Comparison of ENCODE assay signal across 13 mouse cellular contexts in the genomic region with DNA sequence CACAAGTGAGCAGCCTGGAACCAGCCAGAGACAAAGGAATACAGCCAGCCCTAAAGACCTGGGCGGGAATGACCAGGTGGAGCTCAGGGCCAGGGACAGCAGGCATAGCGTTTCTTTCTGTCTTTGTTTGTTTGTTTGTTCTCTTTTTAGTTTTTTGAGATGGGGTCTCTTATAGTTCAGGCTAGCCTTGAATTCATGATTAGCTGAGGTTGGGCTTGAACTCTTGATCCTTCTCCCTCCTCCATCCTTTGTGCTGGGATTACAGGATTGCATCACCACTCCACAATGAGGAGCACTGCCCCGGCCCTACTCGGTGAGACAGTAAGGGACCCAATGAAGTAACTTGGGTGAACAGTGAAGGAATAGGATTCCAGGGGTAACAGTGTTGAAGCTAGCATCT. TPM values are rescaled to one million over a fixed set of nuclear protein-coding genes. Genes with fewer than 3 reads are reported as not detected.
DNase-seq lines count a peak whose midpoint lies in the region; ATAC-seq and TF ChIP-seq lines count a peak whose summit lies in the region.
"Had no signal": no experiment of that assay in that cellular context is flagged by ENCODE, and none has a peak within 500 bp of the region (broad histone marks: within the 10 kb centered on the region; RNA-seq: fewer than 3 reads in every experiment).

No protein-coding gene starts in this region.

- 0 out of 2 replicates have a peak overlapping the region, but pooled peaks have one; percentile 79 for H3K4me2 ChIP-seq in heart, embryonic 12.5 days
- H3K4me2 ChIP-seq in CH12.LX (ENCODE audit: insufficient read depth, low read depth, poor library complexity, severe bottlenecking): no peak overlapping the region
- peak overlapping the region; percentile 49 for H3K4me2 ChIP-seq in forebrain, postnatal 0 days (ENCODE audit: low read depth)
- peak overlapping the region; percentile 94 for H3K4me2 ChIP-seq in midbrain, embryonic 14.5 days (ENCODE audit: low read length)

- DNase-seq in heart, adult 9 months (ENCODE audit: low spot score in 2 of 2): no peak
- no peak for DNase-seq in CH12.LX (ENCODE audit: extremely low read depth)
- DNase-seq in forebrain, postnatal 0 days: no peak
- no peak for DNase-seq in midbrain, embryonic 14.5 days
- no peak for DNase-seq in layer of hippocampus, adult 11-12 months (ENCODE audit: low spot score)

- no peaks in the 10 kb centered on the region for H3K79me2 ChIP-seq in CH12.LX (replicated peaks; ENCODE audit: control insufficient read depth, extremely low read depth, insufficient read depth, poor library complexity, severe bottlenecking)

- no peak for TF ChIP-seq RAD21 in CH12.LX (IDR thresholded peaks at IDR 0.05; ENCODE audit: low read depth, low read length)

- no peak for TF ChIP-seq EP300 in CH12.LX (IDR thresholded peaks at IDR 0.05; ENCODE audit: low read length)

- ATAC-seq in heart, embryonic 12.5 days (ENCODE audit: insufficient number of reproducible peaks, low FRiP score): no peak
- no peak for ATAC-seq in forebrain, postnatal 0 days
- ATAC-seq in midbrain, embryonic 14.5 days (ENCODE audit: low FRiP score, low TSS enrichment): peak; percentile 12
- ATAC-seq in megakaryocyte progenitor cell, adult 5-6 weeks (replicated peaks; ENCODE audit: poor library complexity): no peak
- ATAC-seq in inflammation-experienced regulatory T-cells, adult 6 months: no peak

- dilution Hi-C loops in CH12.LX (cut with MboI; ENCODE audit: extremely low pct_ligation_motif_present, extremely low pct_unique_long_range_greater_than_20kb, low sequenced_read_pairs): no loop called here

- TF ChIP-seq CTCF in CH12.LX (conservative IDR thresholded peaks at IDR 0.05 in 1 of 2, IDR thresholded peaks at IDR 0.05 in 1 of 2; ENCODE audit: low read depth in 2 of 2, low read length in 2 of 2): no peak
- no peak for TF ChIP-seq CTCF in forebrain, postnatal 0 days (IDR thresholded peaks at IDR 0.05; ENCODE audit: low read depth)

- H3K27me3 ChIP-seq in heart, embryonic 12.5 days (replicated peaks): peaks cover 67% of the 10 kb centered on the region
- H3K27me3 ChIP-seq in CH12.LX (replicated peaks): peaks cover 30% of the 10 kb centered on the region
- 0 out of 2 replicates have a peak, but pooled peaks cover 3% of the 10 kb centered on the region for H3K27me3 ChIP-seq in forebrain, postnatal 0 days (ENCODE audit: insufficient read depth, low read length)
- H3K27me3 ChIP-seq in midbrain, embryonic 14.5 days (ENCODE audit: control insufficient read depth, insufficient read depth, low read length): peaks cover 9% of the 10 kb centered on the region

- H3K27ac ChIP-seq in heart, embryonic 12.5 days (ENCODE audit: poor library complexity, severe bottlenecking): no peak overlapping the region
- H3K27ac ChIP-seq in CH12.LX (ENCODE audit: insufficient read depth, low read depth): no peak overlapping the region
- peak overlapping the region; percentile 95 for H3K27ac ChIP-seq in forebrain, postnatal 0 days (ENCODE audit: low read depth, low read length)
- H3K27ac ChIP-seq in midbrain, embryonic 14.5 days (replicated peaks; ENCODE audit: low read depth, low read length): peak overlapping the region; percentile 95
- H3K27ac ChIP-seq: embryonic facial prominence, embryonic 13.5 days had no signal

- H3K4me1 ChIP-seq in heart, embryonic 12.5 days (replicated peaks): peaks cover 21% of the 10 kb centered on the region
- peaks cover 3 to 21% of the 10 kb centered on the region in 2 experiments; a peak in 3 of 4 replicates for H3K4me1 ChIP-seq in CH12.LX (ENCODE audit: control insufficient read depth in 1 of 2, insufficient read depth in 2 of 2)
- H3K4me1 ChIP-seq in forebrain, postnatal 0 days (ENCODE audit: insufficient read depth): peaks cover 31% of the 10 kb centered on the region
- H3K4me1 ChIP-seq in midbrain, embryonic 14.5 days (ENCODE audit: control insufficient read depth, insufficient read depth, low read length): peaks cover 53% of the 10 kb centered on the region

- H3K4me3 ChIP-seq in heart, embryonic 12.5 days: no peak overlapping the region
- no peak overlapping the region for H3K4me3 ChIP-seq in CH12.LX (replicated peaks in 1 of 3; ENCODE audit: low read depth in 2 of 3, low read length in 2 of 3, poor library complexity in 1 of 3)
- H3K4me3 ChIP-seq in forebrain, postnatal 0 days (ENCODE audit: low read depth, low read length): no peak overlapping the region
- peak overlapping the region; percentile 35 for H3K4me3 ChIP-seq in midbrain, embryonic 14.5 days (replicated peaks; ENCODE audit: low read depth, low read length)

- H3K36me3 ChIP-seq in heart, embryonic 12.5 days: no peaks in the 10 kb centered on the region
- H3K36me3 ChIP-seq in CH12.LX (replicated peaks in 1 of 2; ENCODE audit: control insufficient read depth in 1 of 2, insufficient read depth in 1 of 2, low read length in 1 of 2): peaks cover 0 to 4% of the 10 kb centered on the region in 2 experiments
- H3K36me3 ChIP-seq in forebrain, postnatal 0 days (ENCODE audit: insufficient read depth): no peaks in the 10 kb centered on the region
- H3K36me3 ChIP-seq in midbrain, embryonic 14.5 days (ENCODE audit: control insufficient read depth, insufficient read depth, low read length): no peaks in the 10 kb centered on the region
- H3K36me3 ChIP-seq: embryonic facial prominence, embryonic 13.5 days had no signal

- WGBS in heart, embryonic 12.5 days: 50% methylated on average over 4 of the region's 4 CpGs
- 23% methylated on average over 4 of the region's 4 CpGs for WGBS in forebrain, postnatal 0 days
- 10% methylated on average over 4 of the region's 4 CpGs for WGBS in midbrain, embryonic 14.5 days

- H3K9ac ChIP-seq in heart, embryonic 12.5 days: no peak overlapping the region
- H3K9ac ChIP-seq in CH12.LX (ENCODE audit: insufficient read depth, low read depth): no peak overlapping the region
- peak overlapping the region; percentile 41; the same call in 1 of the 2 replicates for H3K9ac ChIP-seq in forebrain, postnatal 0 days
- peak overlapping the region; percentile 41; the same call in 1 of the 2 replicates for H3K9ac ChIP-seq in midbrain, embryonic 14.5 days (replicated peaks; ENCODE audit: low read length)

- H3K9me3 ChIP-seq in heart, embryonic 12.5 days (replicated peaks): no peaks in the 10 kb centered on the region
- peaks cover 11% of the 10 kb centered on the region for H3K9me3 ChIP-seq in CH12.LX (replicated peaks; ENCODE audit: low read length)
- H3K9me3 ChIP-seq in forebrain, postnatal 0 days (ENCODE audit: low read length): no peaks in the 10 kb centered on the region
- H3K9me3 ChIP-seq in midbrain, embryonic 14.5 days (ENCODE audit: control insufficient read depth, low read length): no peaks in the 10 kb centered on the region
- H3K9me3 ChIP-seq: embryonic facial prominence, embryonic 13.5 days had no signal

- in situ Hi-C loops in CH12.LX (cut with MboI; ENCODE audit: low pct_ligation_motif_present, low pct_unique_long_range_greater_than_20kb, low sequenced_read_pairs): loop anchor here (5.0 kb wide), 1 partner anchor 42 kb away; no protein-coding TSS in a partner anchor

- no peak for TF ChIP-seq POLR2A in CH12.LX (IDR thresholded peaks at IDR 0.05; ENCODE audit: low read depth, low read length)

RNA-seq across cellular contexts. Expression of a gene that starts 1.1 kb away (rescaled TPM):
- polyA plus RNA-seq in heart, embryonic 12.5 days (2016; fragmentation: Nextera tagmentation; extraction: Ambion mirVana): 0.18 TPM in 1 of 2 replicates, not detected in the other
- not detected in 2 replicates for total RNA-seq in CH12.LX (2012; rRNA removed)
- total RNA-seq in CH12.LX (2014; rRNA removed): not detected in 2 replicates
- polyA plus RNA-seq in CH12.LX (2012; ENCODE audit: insufficient read length, low read depth): not detected in 2 replicates
- 28.2 and 29.1 TPM in 2 replicates for total RNA-seq in forebrain, postnatal 0 days (2014; rRNA removed)
- polyA plus RNA-seq in forebrain, postnatal 0 days (2015; fragmentation: Nextera tagmentation; extraction: Ambion mirVana): 12.0 and 20.1 TPM in 2 replicates
- 18.6 and 21.6 TPM in 2 replicates for polyA plus RNA-seq in midbrain, embryonic 14.5 days (2014; fragmentation: Nextera tagmentation; extraction: Ambion mirVana)
- total RNA-seq in megakaryocyte progenitor cell, adult 5-6 weeks (2015): not detected in 2 replicates
- total RNA-seq in megakaryocyte progenitor cell, adult 5-6 weeks (2017): not detected in 2 replicates
- polyA plus RNA-seq in inflammation-experienced regulatory T-cells, adult 6 months (2017; shearing (Covaris generic)): not detected
- total RNA-seq: gastrocnemius, adult 8-10 months had no signal

RNA-seq across cellular contexts. Expression of a gene that starts 4.0 kb away (rescaled TPM):
- not detected in 2 replicates for polyA plus RNA-seq in heart, embryonic 12.5 days (2016; fragmentation: Nextera tagmentation; extraction: Ambion mirVana)
- total RNA-seq in CH12.LX (2012; rRNA removed) (not detected in 2 replicates), CH12.LX (2014; rRNA removed) (not detected in 2 replicates)
- polyA plus RNA-seq in CH12.LX (2012; ENCODE audit: insufficient read length, low read depth): not detected in 2 replicates
- not detected in 2 replicates for total RNA-seq in forebrain, postnatal 0 days (2014; rRNA removed)
- polyA plus RNA-seq in forebrain, postnatal 0 days (2015; fragmentation: Nextera tagmentation; extraction: Ambion mirVana): not detected in 2 replicates
- polyA plus RNA-seq in midbrain, embryonic 14.5 days (2014; fragmentation: Nextera tagmentation; extraction: Ambion mirVana): not detected in 2 replicates
- total RNA-seq in megakaryocyte progenitor cell, adult 5-6 weeks (2015): not detected in 2 replicates
- total RNA-seq in megakaryocyte progenitor cell, adult 5-6 weeks (2017): not detected in 2 replicates
- not detected for polyA plus RNA-seq in inflammation-experienced regulatory T-cells, adult 6 months (2017; shearing (Covaris generic))
- total RNA-seq: adrenal gland, postnatal 10 days; gastrocnemius, adult 8-10 months; heart, postnatal 14 days had no signal
- polyA plus RNA-seq: embryonic facial prominence, embryonic 13.5 days; liver, embryonic 11.5 days had no signal

RNA-seq across cellular contexts. Expression of a gene that starts 29.5 kb away (rescaled TPM):
- 0.32 TPM in 1 of 2 replicates, not detected in the other for polyA plus RNA-seq in heart, embryonic 12.5 days (2016; fragmentation: Nextera tagmentation; extraction: Ambion mirVana)
- total RNA-seq in CH12.LX (2012; rRNA removed) (5.8 and 8.2 TPM in 2 replicates), CH12.LX (2014; rRNA removed) (0.66 and 1.9 TPM in 2 replicates)
- 0.68 and 1.4 TPM in 2 replicates for polyA plus RNA-seq in CH12.LX (2012; ENCODE audit: insufficient read length, low read depth)
- 3.2 TPM in 2 replicates for total RNA-seq in forebrain, postnatal 0 days (2014; rRNA removed)
- 0.57 and 0.79 TPM in 2 replicates for polyA plus RNA-seq in forebrain, postnatal 0 days (2015; fragmentation: Nextera tagmentation; extraction: Ambion mirVana)
- polyA plus RNA-seq in midbrain, embryonic 14.5 days (2014; fragmentation: Nextera tagmentation; extraction: Ambion mirVana): 0.88 and 0.96 TPM in 2 replicates
- total RNA-seq in megakaryocyte progenitor cell, adult 5-6 weeks (2015): not detected in 2 replicates
- not detected in 2 replicates for total RNA-seq in megakaryocyte progenitor cell, adult 5-6 weeks (2017)
- under 1 TPM in 1 of 3 experiments, not detected in 2; 0.33 TPM for polyA plus RNA-seq in inflammation-experienced regulatory T-cells, adult 6 months (2017; shearing (Covaris generic))
- polyA plus RNA-seq: liver, embryonic 11.5 days had no signal

RNA-seq across cellular contexts. Expression of a gene that starts 56.3 kb away (rescaled TPM):
- 26.6 and 26.7 TPM in 2 replicates for polyA plus RNA-seq in heart, embryonic 12.5 days (2016; fragmentation: Nextera tagmentation; extraction: Ambion mirVana)
- not detected in 2 replicates for total RNA-seq in CH12.LX (2012; rRNA removed)
- total RNA-seq in CH12.LX (2014; rRNA removed): not detected in 2 replicates
- not detected in 2 replicates for polyA plus RNA-seq in CH12.LX (2012; ENCODE audit: insufficient read length, low read depth)
- 4.4 and 7.9 TPM in 2 replicates for total RNA-seq in forebrain, postnatal 0 days (2014; rRNA removed)
- polyA plus RNA-seq in forebrain, postnatal 0 days (2015; fragmentation: Nextera tagmentation; extraction: Ambion mirVana): 5.5 and 5.8 TPM in 2 replicates
- polyA plus RNA-seq in midbrain, embryonic 14.5 days (2014; fragmentation: Nextera tagmentation; extraction: Ambion mirVana): 2.1 and 7.0 TPM in 2 replicates
- total RNA-seq in megakaryocyte progenitor cell, adult 5-6 weeks (2015): not detected in 2 replicates
- 0.67 TPM in 1 of 2 replicates, not detected in the other for total RNA-seq in megakaryocyte progenitor cell, adult 5-6 weeks (2017)
- polyA plus RNA-seq in inflammation-experienced regulatory T-cells, adult 6 months (2017; shearing (Covaris generic)): not detected

Comparison
In these comparisons a context has a peak if more than half of its experiments do, and no peak if none do; other contexts are left out.
1. H3K27ac ChIP-seq: peak in forebrain, postnatal 0 days (single experiment) and midbrain, embryonic 14.5 days (single experiment); none in heart, embryonic 12.5 days (single experiment) and CH12.LX (single experiment).
2. H3K9ac ChIP-seq: peak in forebrain, postnatal 0 days (single experiment) and midbrain, embryonic 14.5 days (single experiment); none in heart, embryonic 12.5 days (single experiment) and CH12.LX (single experiment).
3. RNA of a gene that starts 1.1 kb away (polyA plus RNA-seq): 18.6 to 21.6 TPM in midbrain, embryonic 14.5 days and 12.0 to 20.1 TPM in forebrain, postnatal 0 days; 0.18 TPM in heart, embryonic 12.5 days, not detected in CH12.LX and not detected in inflammation-experienced regulatory T-cells, adult 6 months; every median in the first group is over 10 times any median in the second.